Mouse (Mus musculus) C2C12 (cell line): Measurements from ENCODE around the gene Acoxl.

Source experiments
- CEBPB ChIP-seq: IDR thresholded peaks from one replicate; pipeline ENCODE4 v1.6.1; 2011; ENCODE audit warnings: low read depth, mild to moderate bottlenecking, control low read depth, moderate library complexity
- CTCF ChIP-seq: IDR thresholded peaks from one replicate; pipeline ENCODE4 v1.5.1; 2011; ENCODE audit not compliant: control insufficient read depth, insufficient read depth, insufficient read length
- MAX ChIP-seq: IDR thresholded peaks from one replicate; pipeline ENCODE4 v1.6.1; 2011; ENCODE audit warnings: mild to moderate bottlenecking, control low read depth
- MYOD1 ChIP-seq: IDR thresholded peaks from one replicate; pipeline ENCODE4 v1.6.1; 2011; ENCODE audit warnings: low read depth; ENCODE audit not compliant: control insufficient read depth, insufficient read length
- USF1 ChIP-seq: IDR thresholded peaks from one replicate; pipeline ENCODE4 v1.6.1; 2011; ENCODE audit warnings: low read depth, mild to moderate bottlenecking, control low read depth, moderate library complexity

DNA sequence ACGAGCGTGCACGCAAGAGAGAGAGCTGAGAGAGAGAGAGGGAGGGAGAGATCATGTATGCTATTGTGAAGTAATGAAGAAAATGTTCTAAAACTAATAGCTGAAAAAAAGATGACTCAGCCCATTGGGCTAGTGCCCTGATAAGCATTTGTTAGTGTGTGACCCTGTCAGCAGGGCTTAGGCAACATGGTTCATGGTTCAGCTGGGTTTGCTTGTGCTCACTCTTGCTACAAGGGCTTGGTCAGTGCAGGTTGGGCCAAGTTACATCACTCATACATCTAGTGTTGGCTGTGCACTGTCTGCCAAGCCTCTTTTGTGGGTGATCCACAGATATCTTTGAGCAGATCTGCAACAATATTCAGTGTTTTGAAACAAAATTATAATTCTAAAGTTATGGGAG lies 194.8 kb downstream of the Acoxl start:
- TF ChIP-seq CTCF: no peak
- TF ChIP-seq MAX: no peak
- TF ChIP-seq USF1: no peak
- no peak for TF ChIP-seq MYOD1
- no peak for TF ChIP-seq CEBPB
